Mouse (Mus musculus): ENCODE data around the gene Slc2a13.

- no peak for TF ChIP-seq POLR2A (IDR thresholded peaks at IDR 0.05; ENCODE audit: insufficient read depth, low read depth, low read length)
- TF ChIP-seq CTCF (IDR thresholded peaks at IDR 0.05; ENCODE audit: insufficient read depth, low read depth, low read length), result no peak
Observed at GRCm38 (mm10) chr15:91526166-91526565, 46.9 kb downstream of the Slc2a13 start.

Data from olfactory bulb, adult 2 months (tissue).